In the genomic region with DNA sequence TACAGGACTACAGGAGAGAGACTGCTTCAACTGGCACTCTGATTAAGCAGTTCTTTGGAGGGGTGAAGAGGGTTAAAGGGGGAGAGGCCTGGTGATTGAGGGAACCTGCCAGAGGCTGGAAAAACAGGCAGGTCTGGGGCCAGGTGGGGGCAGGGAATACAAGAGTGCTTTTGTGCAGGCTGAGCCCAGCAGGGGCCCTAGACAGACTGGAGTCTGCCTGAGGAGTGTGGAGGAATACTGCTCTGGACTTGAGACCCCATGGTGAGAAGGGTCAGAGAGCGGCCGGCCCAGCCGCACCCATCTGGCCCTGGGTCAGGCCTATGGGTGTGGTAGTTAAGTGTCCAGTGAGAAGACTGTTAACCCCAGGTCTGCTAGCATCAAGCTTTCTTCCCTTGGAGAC, we compare ENCODE assay signal across 10 mouse cellular contexts. TPM values are rescaled to one million over a fixed set of nuclear protein-coding genes. Genes with fewer than 3 reads are reported as not detected.
DNase-seq lines count a peak whose midpoint lies in the region; ATAC-seq lines count a peak whose summit lies in the region.
"Had no signal": no experiment of that assay in that cellular context is flagged by ENCODE, and none has a peak within 500 bp of the region (broad histone marks: within the 10 kb centered on the region; RNA-seq: fewer than 3 reads in every experiment).

No protein-coding gene starts in this region.

- no peaks in the 10 kb centered on the region for H3K9me3 ChIP-seq in kidney, embryonic 15.5 days (replicated peaks)
- no peaks in the 10 kb centered on the region for H3K9me3 ChIP-seq in embryonic facial prominence, embryonic 13.5 days
- H3K9me3 ChIP-seq in lung, embryonic 15.5 days = no peaks in the 10 kb centered on the region
- H3K9me3 ChIP-seq in midbrain, embryonic 10.5 days (replicated peaks) = no peaks in the 10 kb centered on the region
- H3K9me3 ChIP-seq: forebrain, embryonic 13.5 days; megakaryocyte, embryonic 14.5 days had no signal

- peaks cover 73% of the 10 kb centered on the region for H3K36me3 ChIP-seq in kidney, embryonic 15.5 days
- peaks cover 56% of the 10 kb centered on the region for H3K36me3 ChIP-seq in embryonic facial prominence, embryonic 13.5 days
- peaks cover 18% of the 10 kb centered on the region for H3K36me3 ChIP-seq in lung, embryonic 15.5 days
- peaks cover 78% of the 10 kb centered on the region for H3K36me3 ChIP-seq in midbrain, embryonic 10.5 days

- H3K4me3 ChIP-seq in kidney, embryonic 15.5 days (replicated peaks) = no peak overlapping the region
- no peak overlapping the region for H3K4me3 ChIP-seq in embryonic facial prominence, embryonic 13.5 days
- no peak overlapping the region for H3K4me3 ChIP-seq in lung, embryonic 15.5 days
- no peak overlapping the region for H3K4me3 ChIP-seq in midbrain, embryonic 10.5 days
- H3K4me3 ChIP-seq: forebrain, embryonic 13.5 days; megakaryocyte, embryonic 14.5 days had no signal

- no peak overlapping the region for H3K4me2 ChIP-seq in kidney, embryonic 15.5 days
- H3K4me2 ChIP-seq in embryonic facial prominence, embryonic 13.5 days = no peak overlapping the region; the same call in 1 of the 2 replicates
- no peak overlapping the region for H3K4me2 ChIP-seq in lung, embryonic 15.5 days
- H3K4me2 ChIP-seq: forebrain, embryonic 13.5 days had no signal

- ATAC-seq in kidney, embryonic 15.5 days (replicated peaks; ENCODE audit: low FRiP score) = peak; percentile 50
- ATAC-seq in embryonic facial prominence, embryonic 13.5 days (ENCODE audit: insufficient number of reproducible peaks, insufficient read depth, low FRiP score, low TSS enrichment, low read depth) = 0 out of 2 replicates have a peak, but pooled peaks have one; percentile 34
- peak; percentile 70 for ATAC-seq in lung, embryonic 15.5 days (ENCODE audit: borderline replicate concordance, extremely low read depth, low FRiP score, low TSS enrichment)
- ATAC-seq: forebrain, embryonic 13.5 days had no signal

- WGBS in kidney, embryonic 15.5 days = 41% methylated on average over 3 of the region's 3 CpGs
- WGBS in embryonic facial prominence, embryonic 13.5 days = 41% methylated on average over 3 of the region's 3 CpGs
- 69% methylated on average over 3 of the region's 3 CpGs for WGBS in lung, embryonic 15.5 days
- WGBS in midbrain, embryonic 10.5 days = 65% methylated on average over 3 of the region's 3 CpGs

- H3K27me3 ChIP-seq in kidney, embryonic 15.5 days = no peaks in the 10 kb centered on the region
- H3K27me3 ChIP-seq in embryonic facial prominence, embryonic 13.5 days = no peaks in the 10 kb centered on the region
- no peaks in the 10 kb centered on the region for H3K27me3 ChIP-seq in lung, embryonic 15.5 days
- no peaks in the 10 kb centered on the region for H3K27me3 ChIP-seq in midbrain, embryonic 10.5 days (ENCODE audit: low read depth, poor library complexity, severe bottlenecking)
- H3K27me3 ChIP-seq: forebrain, embryonic 13.5 days had no signal

- H3K4me1 ChIP-seq in kidney, embryonic 15.5 days = peaks cover 8% of the 10 kb centered on the region
- peaks cover 52% of the 10 kb centered on the region for H3K4me1 ChIP-seq in embryonic facial prominence, embryonic 13.5 days
- H3K4me1 ChIP-seq in lung, embryonic 15.5 days = peaks cover 48% of the 10 kb centered on the region
- H3K4me1 ChIP-seq in midbrain, embryonic 10.5 days = peaks cover 32% of the 10 kb centered on the region
- H3K4me1 ChIP-seq: forebrain, embryonic 13.5 days; megakaryocyte, embryonic 14.5 days had no signal

- H3K9ac ChIP-seq in kidney, embryonic 15.5 days = no peak overlapping the region
- H3K9ac ChIP-seq in embryonic facial prominence, embryonic 13.5 days = no peak overlapping the region
- H3K9ac ChIP-seq in lung, embryonic 15.5 days = no peak overlapping the region
- H3K9ac ChIP-seq: forebrain, embryonic 13.5 days had no signal

- no peak overlapping the region for H3K27ac ChIP-seq in kidney, embryonic 15.5 days
- H3K27ac ChIP-seq in embryonic facial prominence, embryonic 13.5 days = peak overlapping the region; percentile 78
- H3K27ac ChIP-seq in lung, embryonic 15.5 days = peak overlapping the region; percentile 88
- no peak overlapping the region for H3K27ac ChIP-seq in midbrain, embryonic 10.5 days (replicated peaks)
- H3K27ac ChIP-seq: forebrain, embryonic 13.5 days had no signal

- DNase-seq in kidney, adult 11 months = no peak
- peak; percentile 33 for DNase-seq in WW6 (ENCODE audit: low read depth, low spot score)
- no peak for DNase-seq in midbrain, embryonic 10.5 days (ENCODE audit: low spot score)
- DNase-seq in right cerebral cortex, postnatal 4 days = no peak
- no peak for DNase-seq in thymus, postnatal 36 days

RNA-seq across cellular contexts. Expression of a gene that starts 6.7 kb away (rescaled TPM):
- polyA plus RNA-seq in kidney, embryonic 15.5 days (2015; fragmentation: Nextera tagmentation; extraction: Ambion mirVana) = 19.1 and 21.3 TPM in 2 replicates
- 30.8 and 31.1 TPM in 2 replicates for polyA plus RNA-seq in embryonic facial prominence, embryonic 13.5 days (2015; fragmentation: Nextera tagmentation; extraction: Ambion mirVana)
- polyA plus RNA-seq in lung, embryonic 15.5 days (2015; fragmentation: Nextera tagmentation; extraction: Ambion mirVana) = 26.0 and 29.5 TPM in 2 replicates
- 16.5 and 16.9 TPM in 2 replicates for polyA plus RNA-seq in midbrain, embryonic 10.5 days (2016; fragmentation: Nextera tagmentation; extraction: Ambion mirVana)

Comparison
In these comparisons a context has a peak if more than half of its experiments do, and no peak if none do; other contexts are left out.
1. H3K27ac ChIP-seq: peak in embryonic facial prominence, embryonic 13.5 days (single experiment) and lung, embryonic 15.5 days (single experiment); none in kidney, embryonic 15.5 days (single experiment) and midbrain, embryonic 10.5 days (single experiment).
2. Peak in every context shown above with its lines, with median percentiles within 50 percentile points of each other: ATAC-seq.